Mouse (Mus musculus) CH12.LX (cell line): ENCODE results near the gene Crisp2.

Experiments used
- CTCF ChIP-seq, 2 experiments: IDR thresholded peaks in 1 of 2; conservative IDR thresholded peaks in 1 of 2; 2 replicates each; pipeline ENCODE4 v1.5.1; 2011 to 2012; ENCODE audit warnings: low read depth in 2 of 2, low read length in 2 of 2, improper control_type of control experiment in 1 of 2, inconsistent platforms in 1 of 2, mild to moderate bottlenecking in 1 of 2, moderate library complexity in 1 of 2
- EP300 ChIP-seq: IDR thresholded peaks from 2 replicates; pipeline ENCODE4 v1.6.1; 2011; ENCODE audit warnings: low read length, improper control_type of control experiment
- IRF4 ChIP-seq: IDR thresholded peaks from 2 replicates; pipeline ENCODE4 v1.6.1; 2014; ENCODE audit warnings: low read depth, mild to moderate bottlenecking, inconsistent platforms, low read length, improper control_type of control experiment
- JUN ChIP-seq: IDR thresholded peaks from 2 replicates; pipeline ENCODE4 v1.6.1; 2011; ENCODE audit warnings: low read depth, mild to moderate bottlenecking, low read length, improper control_type of control experiment, moderate library complexity; ENCODE audit not compliant: insufficient read depth
- MAX ChIP-seq: IDR thresholded peaks from 2 replicates; pipeline ENCODE4 v1.6.1; 2011; ENCODE audit warnings: low read length, improper control_type of control experiment
- MXI1 ChIP-seq: IDR thresholded peaks from 2 replicates; pipeline ENCODE4 v1.6.1; 2011; ENCODE audit warnings: mild to moderate bottlenecking, low read depth, low read length, improper control_type of control experiment
- MYC ChIP-seq: IDR thresholded peaks from 2 replicates; pipeline ENCODE4 v1.6.1; 2011; ENCODE audit warnings: low read depth, mild to moderate bottlenecking, improper control_type of control experiment, low read length
- POLR2A ChIP-seq: IDR thresholded peaks from 2 replicates; pipeline ENCODE4 v1.6.1; 2011; ENCODE audit warnings: low read depth, mild to moderate bottlenecking, improper control_type of control experiment, low read length
- RAD21 ChIP-seq: IDR thresholded peaks from 2 replicates; pipeline ENCODE4 v1.6.1; 2011; ENCODE audit warnings: low read depth, mild to moderate bottlenecking, low read length, improper control_type of control experiment, moderate library complexity
- SMC3 ChIP-seq: IDR thresholded peaks from 2 replicates; pipeline ENCODE4 v1.6.1; 2011; ENCODE audit warnings: low read depth, low read length, improper control_type of control experiment
- TCF12 ChIP-seq: IDR thresholded peaks from 2 replicates; pipeline ENCODE4 v1.6.1; 2014; ENCODE audit warnings: low read depth, mild to moderate bottlenecking, inconsistent platforms, low read length, improper control_type of control experiment

DNA sequence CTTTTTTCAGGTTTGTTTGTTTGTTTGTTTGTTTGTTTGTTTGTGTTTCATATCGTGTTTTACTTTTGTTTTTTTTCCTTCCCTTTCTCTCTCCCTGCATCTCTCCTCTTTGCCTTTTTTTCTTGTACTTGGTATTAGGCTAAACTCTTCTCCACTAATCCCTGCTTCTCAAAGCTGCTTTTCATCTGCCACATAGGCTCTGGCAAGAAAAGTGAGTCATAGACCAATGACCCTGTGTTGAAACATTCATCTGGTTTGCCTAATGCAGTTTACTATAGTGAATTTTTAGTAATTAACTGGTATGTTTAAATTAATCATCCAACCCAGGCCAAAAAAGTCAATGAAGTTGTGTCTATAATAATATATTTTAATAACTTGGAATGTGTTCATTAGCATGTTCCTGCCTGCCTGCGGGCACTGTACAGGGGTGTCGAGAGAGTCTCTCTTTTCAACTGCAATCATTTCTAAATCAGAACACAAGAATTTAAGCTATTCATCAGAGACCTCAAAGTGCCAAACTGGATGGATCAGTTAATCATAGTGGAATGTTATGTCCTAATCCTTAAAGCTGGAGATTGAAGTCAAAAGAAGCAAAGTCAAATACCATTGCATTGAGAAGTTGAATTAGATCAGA is 4.0 kb downstream of the Crisp2 start:
- TF ChIP-seq MXI1 (no peak), IRF4 (no peak), CTCF (conservative IDR thresholded peaks at IDR 0.05 in 1 of 2, IDR thresholded peaks at IDR 0.05 in 1 of 2; ENCODE audit: low read depth in 2 of 2, low read length in 2 of 2) (no peak), EP300 (no peak), POLR2A (no peak), TCF12 (no peak), JUN (no peak), RAD21 (no peak), MYC (no peak), MAX (no peak), SMC3 (no peak)
